Mouse (Mus musculus) testis, adult 2 months (tissue): ENCODE results near the gene 1810043G02Rik. TPM values are rescaled to one million over a fixed set of nuclear protein-coding genes. Genes with fewer than 3 reads are reported as not detected.

Experiments used
- H3K27ac ChIP-seq: fragments of 200-500 bp; 2 replicates; pipeline ENCODE4 v1.5.1; 2012; ENCODE audit warnings: low read depth, low read length; ENCODE audit not compliant: control insufficient read depth, insufficient read depth
- H3K27me3 ChIP-seq: fragments of 200-500 bp; 2 replicates; pipeline ENCODE4 v1.6.1; 2012; ENCODE audit warnings: mild to moderate bottlenecking, low read length, moderate library complexity; ENCODE audit not compliant: control insufficient read depth, insufficient read depth
- H3K36me3 ChIP-seq: fragments of 200-500 bp; 2 replicates; pipeline ENCODE4 v1.6.1; 2012; ENCODE audit warnings: mild to moderate bottlenecking, low read length; ENCODE audit not compliant: control insufficient read depth, insufficient read depth
- H3K4me1 ChIP-seq: fragments of 200-500 bp; 2 replicates; pipeline ENCODE4 v1.6.1; 2012; ENCODE audit warnings: low read length; ENCODE audit not compliant: control insufficient read depth, insufficient read depth
- H3K4me3 ChIP-seq: fragments of 200-500 bp; 2 replicates; pipeline ENCODE4 v1.5.1; 2012; ENCODE audit warnings: low read depth, mild to moderate bottlenecking, low read length, moderate library complexity, mixed read lengths; ENCODE audit not compliant: control insufficient read depth
- CTCF ChIP-seq: fragments of 200-500 bp; IDR thresholded peaks from 2 replicates; pipeline ENCODE4 v1.5.1; 2012; ENCODE audit warnings: low read depth, mild to moderate bottlenecking, inconsistent platforms, low read length, moderate library complexity; ENCODE audit not compliant: control insufficient read depth, insufficient read depth, insufficient replicate concordance
- POLR2A ChIP-seq: fragments of 200-500 bp; IDR thresholded peaks from 2 replicates; pipeline ENCODE4 v1.6.1; 2012; ENCODE audit warnings: low read depth, mild to moderate bottlenecking, inconsistent platforms, low read length, moderate library complexity; ENCODE audit not compliant: control insufficient read depth
- polyA plus RNA-seq: library from polyadenylated mRNA; depleted of rRNA; stranded (reverse); fragments of >200 nt; gene quantifications from 2 replicates; pipeline ENCODE4 v1.2.3, GENCODE M21; 2012

The 1810043G02Rik gene
- polyA plus RNA-seq, 1 experiment: 61.7 TPM

DNA sequence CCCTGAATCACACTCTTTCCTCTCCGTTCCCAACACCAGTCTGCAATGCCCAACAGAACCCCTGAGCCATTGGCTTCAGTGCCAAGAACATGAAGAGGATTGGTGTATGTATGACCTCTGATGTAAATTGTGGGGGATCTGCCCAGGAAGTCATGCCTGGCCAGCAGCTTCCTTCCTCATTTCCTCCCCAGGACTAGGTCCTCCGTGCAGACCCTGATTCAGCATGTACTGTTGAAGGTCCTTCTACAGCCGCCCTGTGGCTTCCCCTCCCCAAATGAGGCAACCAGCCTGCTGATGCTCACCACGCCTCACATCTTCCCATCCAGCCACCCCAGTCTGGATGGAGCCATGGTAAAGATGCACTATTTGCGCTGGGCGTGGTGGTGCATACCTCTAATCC is 7.8 kb upstream of the 1810043G02Rik start, which contains the start of gene Trpm2:
Trpm2 (minus strand) TSS at position 83 of the 400 bp plus-strand sequence.
- TF ChIP-seq POLR2A: no peak
- TF ChIP-seq CTCF: no peak
- no peak within 1 kb of the TSS for H3K27ac ChIP-seq

GRCm38 (mm10) chr10:77971191-77971590 is 7.1 kb upstream of the 1810043G02Rik start:
- no peak overlapping the region for H3K27ac ChIP-seq
- no peak for TF ChIP-seq CTCF
- no peak for TF ChIP-seq POLR2A
- H3K4me1 ChIP-seq: peaks cover 6% of the 10 kb centered on the region
- no peak overlapping the region for H3K4me3 ChIP-seq
- H3K36me3 ChIP-seq: no peaks in the 10 kb centered on the region
- no peaks in the 10 kb centered on the region for H3K27me3 ChIP-seq

More for the DNA sequence above, 7.8 kb upstream of the 1810043G02Rik start, which contains the start of gene Trpm2:
- no peaks in the 10 kb centered on the region for H3K27me3 ChIP-seq
- no peaks in the 10 kb centered on the region for H3K36me3 ChIP-seq
- peaks cover 6% of the 10 kb centered on the region for H3K4me1 ChIP-seq
- no peak within 1 kb of the TSS for H3K4me3 ChIP-seq

- H3K27me3 ChIP-seq: no peaks in the 10 kb centered on the region
- H3K36me3 ChIP-seq: no peaks in the 10 kb centered on the region
- H3K27ac ChIP-seq: no peak overlapping the region
- TF ChIP-seq POLR2A: no peak
- peak; percentile 67; the same call in 1 of the 2 replicates for TF ChIP-seq CTCF
- peaks cover 6% of the 10 kb centered on the region for H3K4me1 ChIP-seq
- no peak overlapping the region for H3K4me3 ChIP-seq
These were observed 6.4 kb upstream of the 1810043G02Rik start for GRCm38 (mm10) chr10:77971709-77972553.

GRCm38 (mm10) chr10:77974323-77974722 is 4.0 kb upstream of the 1810043G02Rik start:
- Histone ChIP-seq H3K4me1 (peaks cover 8% of the 10 kb centered on the region), H3K4me3 (no peak overlapping the region), H3K36me3 (no peaks in the 10 kb centered on the region), H3K27me3 (no peaks in the 10 kb centered on the region), H3K27ac (no peak overlapping the region)
- TF ChIP-seq CTCF (no peak), POLR2A (no peak)

- Histone ChIP-seq H3K4me1 (peaks cover 6% of the 10 kb centered on the region), H3K36me3 (no peaks in the 10 kb centered on the region), H3K4me3 (no peak overlapping the region), H3K27me3 (no peaks in the 10 kb centered on the region), H3K27ac (no peak overlapping the region)
- TF ChIP-seq POLR2A: no peak
- TF ChIP-seq CTCF: no peak
These were observed 3.5 kb upstream of the 1810043G02Rik start for GRCm38 (mm10) chr10:77974811-77975210.

DNA sequence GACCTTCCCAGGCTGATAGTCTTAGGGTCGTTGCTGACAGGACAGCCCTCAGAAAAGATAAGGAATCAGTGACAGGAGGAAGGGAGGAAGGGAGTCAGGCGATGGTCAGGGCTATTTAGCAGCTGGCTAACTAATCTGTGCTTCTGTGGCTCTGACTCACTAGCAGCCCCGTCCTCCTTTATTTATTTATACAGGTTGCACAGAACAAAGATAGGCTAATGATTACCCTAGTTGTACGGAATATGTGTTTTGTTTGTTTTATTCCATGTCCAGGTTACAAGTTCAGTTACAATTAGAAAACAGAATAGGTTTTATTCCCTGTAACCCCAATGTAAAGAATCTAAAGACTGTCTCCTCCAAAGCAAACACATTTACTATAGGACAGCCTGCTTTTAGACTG is 2.7 kb upstream of the 1810043G02Rik start:
- Histone ChIP-seq H3K4me1 (peaks cover 6% of the 10 kb centered on the region), H3K27ac (no peak overlapping the region), H3K27me3 (no peaks in the 10 kb centered on the region), H3K36me3 (no peaks in the 10 kb centered on the region), H3K4me3 (no peak overlapping the region)
- TF ChIP-seq CTCF: no peak
- TF ChIP-seq POLR2A: no peak

- Histone ChIP-seq H3K36me3 (no peaks in the 10 kb centered on the region), H3K4me1 (peaks cover 2% of the 10 kb centered on the region), H3K27me3 (no peaks in the 10 kb centered on the region), H3K27ac (no peak overlapping the region), H3K4me3 (no peak overlapping the region)
- TF ChIP-seq POLR2A (no peak), CTCF (no peak)
These were observed 1.7 kb upstream of the 1810043G02Rik start for GRCm38 (mm10) chr10:77976458-77977150.
